Mouse (Mus musculus): ENCODE measurements around the gene Snd1. TPM values are rescaled to one million over a fixed set of nuclear protein-coding genes. Genes with fewer than 3 reads are reported as not detected.

Snd1 gene
- polyA plus RNA-seq, 1 experiment: 62.1 TPM

- H3K27ac ChIP-seq (ENCODE audit: insufficient read depth, low read length): no peak overlapping the region
- H3K4me3 ChIP-seq (ENCODE audit: insufficient read depth, low read length): no peak overlapping the region
- peaks cover 6% of the 10 kb centered on the region for H3K4me1 ChIP-seq (ENCODE audit: control insufficient read depth, insufficient read depth, low read length)
- TF ChIP-seq CTCF (IDR thresholded peaks at IDR 0.05; ENCODE audit: extremely low read depth, insufficient read depth, low read length) (no peak), POLR2A (IDR thresholded peaks at IDR 0.05; ENCODE audit: extremely low read depth, insufficient read depth, low read length) (no peak)
Observed at GRCm38 (mm10) chr6:28800976-28801375, 326.0 kb downstream of the Snd1 start.

GRCm38 (mm10) chr6:28803678-28804279 lies 328.8 kb downstream of the Snd1 start:
- peaks cover 6% of the 10 kb centered on the region for H3K4me1 ChIP-seq (ENCODE audit: control insufficient read depth, insufficient read depth, low read length)
- H3K27ac ChIP-seq (ENCODE audit: insufficient read depth, low read length): 0 out of 2 replicates have a peak overlapping the region, but pooled peaks have one; percentile 7
- TF ChIP-seq POLR2A (IDR thresholded peaks at IDR 0.05; ENCODE audit: extremely low read depth, insufficient read depth, low read length): no peak
- no peak for TF ChIP-seq CTCF (IDR thresholded peaks at IDR 0.05; ENCODE audit: extremely low read depth, insufficient read depth, low read length)
- no peak overlapping the region for H3K4me3 ChIP-seq (ENCODE audit: insufficient read depth, low read length)

DNA sequence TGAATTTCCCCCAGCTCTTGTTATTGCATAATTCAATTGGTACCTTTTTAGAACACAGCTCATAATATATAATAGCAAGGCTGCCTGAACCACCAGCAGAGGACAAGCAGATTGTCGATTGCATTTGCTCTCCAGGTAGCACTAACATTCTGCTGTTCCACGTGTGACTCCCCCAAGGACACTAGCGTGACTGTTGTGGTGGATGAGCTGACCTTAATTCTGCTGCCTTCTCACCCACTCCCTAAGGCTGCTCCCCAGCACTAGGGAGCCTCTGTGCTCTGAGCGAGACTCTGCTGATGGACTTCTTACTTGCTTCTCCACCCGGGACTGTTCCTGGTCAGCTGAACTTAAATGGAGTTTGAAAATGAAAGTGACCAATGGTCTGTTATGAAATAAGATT lies 329.8 kb downstream of the Snd1 start:
- Histone ChIP-seq H3K4me1 (ENCODE audit: control insufficient read depth, insufficient read depth, low read length) (peaks cover 6% of the 10 kb centered on the region), H3K27ac (ENCODE audit: insufficient read depth, low read length) (0 out of 2 replicates have a peak overlapping the region, but pooled peaks have one; percentile 12), H3K4me3 (ENCODE audit: insufficient read depth, low read length) (no peak overlapping the region)
- no peak for TF ChIP-seq POLR2A (IDR thresholded peaks at IDR 0.05; ENCODE audit: extremely low read depth, insufficient read depth, low read length)
- no peak for TF ChIP-seq CTCF (IDR thresholded peaks at IDR 0.05; ENCODE audit: extremely low read depth, insufficient read depth, low read length)

- no peak overlapping the region for H3K4me3 ChIP-seq (ENCODE audit: insufficient read depth, low read length)
- TF ChIP-seq CTCF (IDR thresholded peaks at IDR 0.05; ENCODE audit: extremely low read depth, insufficient read depth, low read length): no peak
- no peak for TF ChIP-seq POLR2A (IDR thresholded peaks at IDR 0.05; ENCODE audit: extremely low read depth, insufficient read depth, low read length)
- H3K4me1 ChIP-seq (ENCODE audit: control insufficient read depth, insufficient read depth, low read length): peaks cover 9% of the 10 kb centered on the region
- peak overlapping the region; percentile 62; the same call in 1 of the 2 replicates for H3K27ac ChIP-seq (ENCODE audit: insufficient read depth, low read length)
Observed at GRCm38 (mm10) chr6:28813057-28813456, 338.1 kb downstream of the Snd1 start.

DNA sequence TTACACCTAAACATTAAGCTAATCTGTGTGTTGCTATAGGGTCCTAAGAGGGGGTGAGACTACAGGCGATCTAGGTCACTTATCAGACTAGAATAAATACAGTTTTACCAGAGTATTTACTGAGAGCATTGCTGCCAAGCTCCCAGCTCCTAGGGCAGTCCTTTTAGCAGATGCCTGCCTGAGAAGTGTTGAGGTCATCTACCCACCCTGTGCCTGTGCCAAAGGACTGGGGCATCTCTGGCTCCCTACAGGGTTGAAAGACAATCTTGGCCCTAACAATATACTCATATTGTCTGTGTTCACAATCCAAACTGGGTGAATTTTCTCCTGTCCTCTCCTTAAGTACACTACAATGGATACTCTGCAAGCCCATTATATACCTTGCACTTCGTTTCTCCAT lies 340.0 kb downstream of the Snd1 start:
- H3K4me1 ChIP-seq (ENCODE audit: control insufficient read depth, insufficient read depth, low read length): peaks cover 13% of the 10 kb centered on the region
- no peak overlapping the region for H3K27ac ChIP-seq (ENCODE audit: insufficient read depth, low read length)
- H3K4me3 ChIP-seq (ENCODE audit: insufficient read depth, low read length): no peak overlapping the region
- TF ChIP-seq POLR2A (IDR thresholded peaks at IDR 0.05; ENCODE audit: extremely low read depth, insufficient read depth, low read length) (no peak), CTCF (IDR thresholded peaks at IDR 0.05; ENCODE audit: extremely low read depth, insufficient read depth, low read length) (no peak)

- H3K4me1 ChIP-seq (ENCODE audit: control insufficient read depth, insufficient read depth, low read length): peaks cover 19% of the 10 kb centered on the region
- TF ChIP-seq POLR2A (IDR thresholded peaks at IDR 0.05; ENCODE audit: extremely low read depth, insufficient read depth, low read length) (no peak), CTCF (IDR thresholded peaks at IDR 0.05; ENCODE audit: extremely low read depth, insufficient read depth, low read length) (no peak)
- H3K4me3 ChIP-seq (ENCODE audit: insufficient read depth, low read length): no peak overlapping the region
- H3K27ac ChIP-seq (ENCODE audit: insufficient read depth, low read length): peak overlapping the region; percentile 4; the same call in 1 of the 2 replicates
Observed at GRCm38 (mm10) chr6:28817039-28817438, 342.1 kb downstream of the Snd1 start.

GRCm38 (mm10) chr6:28819509-28820358 lies 344.8 kb downstream of the Snd1 start:
- Histone ChIP-seq H3K4me1 (ENCODE audit: control insufficient read depth, insufficient read depth, low read length) (peaks cover 19% of the 10 kb centered on the region), H3K4me3 (ENCODE audit: insufficient read depth, low read length) (no peak overlapping the region), H3K27ac (ENCODE audit: insufficient read depth, low read length) (peak overlapping the region; percentile 23)
- TF ChIP-seq CTCF (IDR thresholded peaks at IDR 0.05; ENCODE audit: extremely low read depth, insufficient read depth, low read length) (no peak), POLR2A (IDR thresholded peaks at IDR 0.05; ENCODE audit: extremely low read depth, insufficient read depth, low read length) (no peak)

GRCm38 (mm10) chr6:28822296-28822695 lies 347.4 kb downstream of the Snd1 start:
- TF ChIP-seq CTCF (IDR thresholded peaks at IDR 0.05; ENCODE audit: extremely low read depth, insufficient read depth, low read length) (0 out of 2 replicates have a peak, but pooled peaks have one; percentile 4), POLR2A (IDR thresholded peaks at IDR 0.05; ENCODE audit: extremely low read depth, insufficient read depth, low read length) (no peak)
- Histone ChIP-seq H3K4me1 (ENCODE audit: control insufficient read depth, insufficient read depth, low read length) (peaks cover 23% of the 10 kb centered on the region), H3K27ac (ENCODE audit: insufficient read depth, low read length) (no peak overlapping the region), H3K4me3 (ENCODE audit: insufficient read depth, low read length) (no peak overlapping the region)

GRCm38 (mm10) chr6:28823375-28823774 lies 348.4 kb downstream of the Snd1 start:
- H3K27ac ChIP-seq (ENCODE audit: insufficient read depth, low read length): no peak overlapping the region
- TF ChIP-seq CTCF (IDR thresholded peaks at IDR 0.05; ENCODE audit: extremely low read depth, insufficient read depth, low read length) (no peak), POLR2A (IDR thresholded peaks at IDR 0.05; ENCODE audit: extremely low read depth, insufficient read depth, low read length) (no peak)
- H3K4me3 ChIP-seq (ENCODE audit: insufficient read depth, low read length): no peak overlapping the region
- H3K4me1 ChIP-seq (ENCODE audit: control insufficient read depth, insufficient read depth, low read length): peaks cover 21% of the 10 kb centered on the region
